Mouse (Mus musculus) lung, postnatal 0 days (tissue): Measurements from ENCODE around the gene Celf2. TPM values are rescaled to one million over a fixed set of nuclear protein-coding genes. Genes with fewer than 3 reads are reported as not detected.

Experiments
- ATAC-seq: fragments of 200-750 bp; cut with Nextera tagmentation; 2 replicates; pipeline ENCODE4 v1.8.0; 2017; ENCODE audit warnings: moderate library complexity
- DNase-seq: peaks from one replicate; pipeline ENCODE4 v3.0.0-alpha.2; 2016; ENCODE audit warnings: low spot score
- H3K27ac ChIP-seq: fragments of 300-500 bp; sonication (generic); 2 replicates; pipeline ENCODE4 v1.5.1; 2014; ENCODE audit warnings: antibody characterized with exemption, mild to moderate bottlenecking, low read length, mixed read lengths
- H3K27me3 ChIP-seq: fragments of 300-500 bp; sonication (generic); replicated peaks from 2 replicates; pipeline ENCODE4 v1.6.1; 2014; ENCODE audit warnings: low read length, mixed read lengths; ENCODE audit not compliant: insufficient read depth
- H3K36me3 ChIP-seq: fragments of 300-500 bp; sonication (generic); 2 replicates; pipeline ENCODE4 v1.6.1; 2014; ENCODE audit warnings: low read length, mixed read lengths; ENCODE audit not compliant: insufficient read depth
- H3K4me1 ChIP-seq: fragments of 300-500 bp; sonication (generic); 2 replicates; pipeline ENCODE4 v1.6.1; 2014; ENCODE audit warnings: antibody characterized with exemption, low read depth, low read length, mixed read lengths; ENCODE audit not compliant: insufficient read depth
- H3K4me2 ChIP-seq: fragments of 300-500 bp; sonication (generic); replicated peaks from 2 replicates; pipeline ENCODE4 v1.6.1; 2014; ENCODE audit warnings: low read depth, mild to moderate bottlenecking, low read length, moderate library complexity, mixed read lengths
- H3K4me3 ChIP-seq: fragments of 300-500 bp; sonication (generic); 2 replicates; pipeline ENCODE4 v1.5.1; 2014; ENCODE audit warnings: low read depth, low read length
- H3K9ac ChIP-seq: fragments of 300-500 bp; sonication (generic); replicated peaks from 2 replicates; pipeline ENCODE4 v1.6.1; 2014; ENCODE audit warnings: low read depth, mild to moderate bottlenecking
- H3K9me3 ChIP-seq: fragments of 300-500 bp; sonication (generic); 2 replicates; pipeline ENCODE4 v1.6.1; 2016; ENCODE audit warnings: low read length, mixed read lengths
- CTCF ChIP-seq: IDR thresholded peaks from 2 replicates; pipeline ENCODE4 v1.5.1; 2016; ENCODE audit warnings: antibody characterized with exemption, mild to moderate bottlenecking
- EP300 ChIP-seq: IDR thresholded peaks from 2 replicates; pipeline ENCODE4 v1.6.1; 2016; ENCODE audit warnings: antibody characterized with exemption, mild to moderate bottlenecking, control low read depth
- WGBS: fragments of 180-500 bp; shearing (Covaris S2); extraction: QIAGEN DNeasy Blood & Tissue Kit; methylation state at CpG from one replicate; pipeline ENCODE4 v1.1.7; 2014; 5-methylcytosine and 5-hydroxymethylcytosine counted together
- polyA plus RNA-seq: library from polyadenylated mRNA; unstranded; fragments of >200 nt; fragmentation: Nextera tagmentation; extraction: Ambion mirVana; gene quantifications from 2 replicates; pipeline ENCODE4 v1.2.1, GENCODE M21; 2015

Celf2 gene
- polyA plus RNA-seq, 1 experiment from 2014 or later: 49.6 TPM

GRCm38 (mm10) chr2:7234587-7234986, 274.8 kb downstream of the Celf2 start:
- Histone ChIP-seq H3K27me3 (no peaks in the 10 kb centered on the region), H3K4me2 (no peak overlapping the region), H3K27ac (no peak overlapping the region), H3K9me3 (no peaks in the 10 kb centered on the region), H3K4me3 (no peak overlapping the region), H3K36me3 (no peaks in the 10 kb centered on the region), H3K9ac (no peak overlapping the region), H3K4me1 (no peaks in the 10 kb centered on the region)
- ATAC-seq (no peak), DNase-seq (no peak)
- 89% methylated on average over 7 of the region's 7 CpGs for WGBS
- TF ChIP-seq CTCF (no peak), EP300 (no peak)

- H3K4me3 ChIP-seq: no peak overlapping the region
- no peak overlapping the region for H3K27ac ChIP-seq
- WGBS: 84% methylated on average over 2 of the region's 2 CpGs
- DNase-seq: no peak
- no peak overlapping the region for H3K9ac ChIP-seq
- no peaks in the 10 kb centered on the region for H3K9me3 ChIP-seq
- H3K36me3 ChIP-seq: no peaks in the 10 kb centered on the region
- ATAC-seq: no peak
- H3K4me1 ChIP-seq: no peaks in the 10 kb centered on the region
- H3K4me2 ChIP-seq: no peak overlapping the region
- no peaks in the 10 kb centered on the region for H3K27me3 ChIP-seq
- TF ChIP-seq EP300: no peak
- no peak for TF ChIP-seq CTCF
Measured at GRCm38 (mm10) chr2:7233411-7233810, 276.0 kb downstream of the Celf2 start.

- no peak for TF ChIP-seq CTCF
- TF ChIP-seq EP300: no peak
- WGBS: 80% methylated on average over 7 of the region's 7 CpGs
- DNase-seq: no peak
- no peak overlapping the region for H3K4me2 ChIP-seq
- ATAC-seq: no peak
- H3K36me3 ChIP-seq: no peaks in the 10 kb centered on the region
- no peak overlapping the region for H3K4me3 ChIP-seq
- no peaks in the 10 kb centered on the region for H3K27me3 ChIP-seq
- no peaks in the 10 kb centered on the region for H3K4me1 ChIP-seq
- H3K27ac ChIP-seq: no peak overlapping the region
- H3K9ac ChIP-seq: no peak overlapping the region
- H3K9me3 ChIP-seq: no peaks in the 10 kb centered on the region
Measured at GRCm38 (mm10) chr2:7226785-7227184, 282.6 kb downstream of the Celf2 start.

GRCm38 (mm10) chr2:7224346-7225071, 284.9 kb downstream of the Celf2 start:
- Histone ChIP-seq H3K36me3 (no peaks in the 10 kb centered on the region), H3K4me3 (no peak overlapping the region), H3K4me2 (no peak overlapping the region), H3K27ac (no peak overlapping the region), H3K4me1 (no peaks in the 10 kb centered on the region), H3K9ac (no peak overlapping the region), H3K9me3 (no peaks in the 10 kb centered on the region), H3K27me3 (no peaks in the 10 kb centered on the region)
- 64% methylated on average over 3 of the region's 3 CpGs for WGBS
- DNase-seq (no peak), ATAC-seq (peak; percentile 21; the same call in 1 of the 2 replicates)
- TF ChIP-seq EP300 (no peak), CTCF (no peak)

- DNase-seq: no peak
- no peak for ATAC-seq
- H3K4me3 ChIP-seq: no peak overlapping the region
- H3K9ac ChIP-seq: no peak overlapping the region
- H3K27ac ChIP-seq: no peak overlapping the region
- H3K36me3 ChIP-seq: no peaks in the 10 kb centered on the region
- H3K9me3 ChIP-seq: no peaks in the 10 kb centered on the region
- H3K4me1 ChIP-seq: no peaks in the 10 kb centered on the region
- no peak for TF ChIP-seq CTCF
- TF ChIP-seq EP300: no peak
- H3K4me2 ChIP-seq: no peak overlapping the region
- no peaks in the 10 kb centered on the region for H3K27me3 ChIP-seq
- WGBS: 47% methylated on average over 2 of the region's 2 CpGs
Measured at GRCm38 (mm10) chr2:7223538-7223937, 285.8 kb downstream of the Celf2 start.

- DNase-seq: no peak
- H3K27ac ChIP-seq: no peak overlapping the region
- TF ChIP-seq CTCF: no peak
- TF ChIP-seq EP300: no peak
- no peak overlapping the region for H3K4me3 ChIP-seq
- H3K4me1 ChIP-seq: no peaks in the 10 kb centered on the region
- no peak overlapping the region for H3K9ac ChIP-seq
- H3K9me3 ChIP-seq: no peaks in the 10 kb centered on the region
- no peak for ATAC-seq
- H3K36me3 ChIP-seq: no peaks in the 10 kb centered on the region
- H3K4me2 ChIP-seq: no peak overlapping the region
- WGBS: 77% methylated on average over 6 of the region's 6 CpGs
- H3K27me3 ChIP-seq: no peaks in the 10 kb centered on the region
Measured at GRCm38 (mm10) chr2:7222886-7223285, 286.5 kb downstream of the Celf2 start.
